Mouse (Mus musculus): ENCODE results near the gene Btf3l4. TPM values are rescaled to one million over a fixed set of nuclear protein-coding genes. Genes with fewer than 3 reads are reported as not detected.

The Btf3l4 gene
- polyA plus RNA-seq, 1 experiment from 2014 or later = 136 TPM

- Histone ChIP-seq H3K4me3 (replicated peaks) (no peak overlapping the region), H3K9me3 (no peaks in the 10 kb centered on the region), H3K4me1 (replicated peaks) (no peaks in the 10 kb centered on the region), H3K27me3 (replicated peaks) (no peaks in the 10 kb centered on the region), H3K27ac (no peak overlapping the region), H3K9ac (no peak overlapping the region), H3K4me2 (replicated peaks) (no peak overlapping the region), H3K36me3 (no peaks in the 10 kb centered on the region)
- no peak for ATAC-seq
- WGBS = 80% methylated on average over 2 of the region's 2 CpGs
Observed at GRCm38 (mm10) chr4:108803535-108803934, 29.9 kb downstream of the Btf3l4 start.

GRCm38 (mm10) chr4:108798083-108798830 is 35.2 kb downstream of the Btf3l4 start:
- no peaks in the 10 kb centered on the region for H3K4me1 ChIP-seq (replicated peaks)
- H3K4me2 ChIP-seq (replicated peaks) = no peak overlapping the region
- H3K9ac ChIP-seq = no peak overlapping the region
- H3K27ac ChIP-seq = no peak overlapping the region
- no peaks in the 10 kb centered on the region for H3K27me3 ChIP-seq (replicated peaks)
- H3K36me3 ChIP-seq = no peaks in the 10 kb centered on the region
- WGBS = 53% methylated on average over 2 of the region's 2 CpGs
- ATAC-seq = peak; percentile 55
- no peaks in the 10 kb centered on the region for H3K9me3 ChIP-seq
- no peak overlapping the region for H3K4me3 ChIP-seq (replicated peaks)

GRCm38 (mm10) chr4:108796701-108797100 is 36.7 kb downstream of the Btf3l4 start:
- no peak overlapping the region for H3K4me2 ChIP-seq (replicated peaks)
- ATAC-seq = no peak
- H3K4me1 ChIP-seq (replicated peaks) = no peaks in the 10 kb centered on the region
- WGBS = 52% methylated on average over 4 of the region's 4 CpGs
- H3K36me3 ChIP-seq = no peaks in the 10 kb centered on the region
- no peaks in the 10 kb centered on the region for H3K27me3 ChIP-seq (replicated peaks)
- no peak overlapping the region for H3K9ac ChIP-seq
- H3K9me3 ChIP-seq = no peaks in the 10 kb centered on the region
- H3K4me3 ChIP-seq (replicated peaks) = no peak overlapping the region
- no peak overlapping the region for H3K27ac ChIP-seq

DNA sequence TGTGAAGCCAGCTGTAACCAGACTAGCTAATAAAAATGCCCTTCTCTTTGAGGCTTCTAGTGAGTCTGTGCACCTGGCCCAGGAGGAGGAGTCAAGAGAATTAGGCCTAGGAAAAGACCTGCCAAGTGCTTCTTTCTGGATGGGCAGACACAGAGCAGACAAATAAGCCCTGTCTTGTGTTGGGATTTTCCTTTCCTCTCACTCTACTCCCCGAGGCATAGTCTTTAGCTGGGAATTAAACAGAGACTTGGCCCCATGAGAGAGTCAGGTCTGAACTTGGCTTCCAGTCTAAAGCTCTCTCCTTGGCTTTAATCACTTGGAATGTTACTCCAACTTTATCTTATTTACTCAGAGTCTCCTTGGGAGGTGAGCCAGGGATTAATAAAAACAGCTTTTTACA is 39.5 kb downstream of the Btf3l4 start:
- no peak overlapping the region for H3K9ac ChIP-seq
- H3K4me2 ChIP-seq (replicated peaks) = no peak overlapping the region
- no peak overlapping the region for H3K4me3 ChIP-seq (replicated peaks)
- H3K27ac ChIP-seq = no peak overlapping the region
- no peaks in the 10 kb centered on the region for H3K36me3 ChIP-seq
- no peaks in the 10 kb centered on the region for H3K4me1 ChIP-seq (replicated peaks)
- H3K27me3 ChIP-seq (replicated peaks) = no peaks in the 10 kb centered on the region
- no peaks in the 10 kb centered on the region for H3K9me3 ChIP-seq
- WGBS = 38% methylated on average over 1 of the region's 1 CpGs
- no peak for ATAC-seq

DNA sequence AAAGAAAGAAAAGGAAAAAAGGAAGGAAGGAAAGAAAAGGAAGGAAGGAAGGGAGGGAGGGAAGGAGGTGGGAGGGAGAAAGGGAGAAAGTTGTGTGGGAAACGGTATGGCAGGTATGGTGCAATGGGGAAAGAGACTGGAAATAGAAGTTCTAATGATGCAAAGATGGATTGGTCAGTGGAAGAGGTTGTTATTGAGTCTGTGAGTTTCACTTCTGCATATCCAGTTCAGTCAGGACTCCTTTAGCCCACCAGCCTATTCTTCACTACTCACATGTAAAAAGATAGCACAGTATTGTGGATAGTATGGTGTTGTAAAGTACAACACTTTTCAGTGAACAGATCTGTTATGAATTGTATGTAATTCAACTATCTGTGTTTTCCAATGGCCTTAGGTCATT is 42.9 kb downstream of the Btf3l4 start:
- H3K9me3 ChIP-seq = no peaks in the 10 kb centered on the region
- no peak for ATAC-seq
- WGBS = 82% methylated on average over 1 of the region's 1 CpGs
- no peaks in the 10 kb centered on the region for H3K4me1 ChIP-seq (replicated peaks)
- H3K9ac ChIP-seq = no peak overlapping the region
- no peaks in the 10 kb centered on the region for H3K36me3 ChIP-seq
- H3K27me3 ChIP-seq (replicated peaks) = no peaks in the 10 kb centered on the region
- H3K27ac ChIP-seq = no peak overlapping the region
- no peak overlapping the region for H3K4me2 ChIP-seq (replicated peaks)
- no peak overlapping the region for H3K4me3 ChIP-seq (replicated peaks)

DNA sequence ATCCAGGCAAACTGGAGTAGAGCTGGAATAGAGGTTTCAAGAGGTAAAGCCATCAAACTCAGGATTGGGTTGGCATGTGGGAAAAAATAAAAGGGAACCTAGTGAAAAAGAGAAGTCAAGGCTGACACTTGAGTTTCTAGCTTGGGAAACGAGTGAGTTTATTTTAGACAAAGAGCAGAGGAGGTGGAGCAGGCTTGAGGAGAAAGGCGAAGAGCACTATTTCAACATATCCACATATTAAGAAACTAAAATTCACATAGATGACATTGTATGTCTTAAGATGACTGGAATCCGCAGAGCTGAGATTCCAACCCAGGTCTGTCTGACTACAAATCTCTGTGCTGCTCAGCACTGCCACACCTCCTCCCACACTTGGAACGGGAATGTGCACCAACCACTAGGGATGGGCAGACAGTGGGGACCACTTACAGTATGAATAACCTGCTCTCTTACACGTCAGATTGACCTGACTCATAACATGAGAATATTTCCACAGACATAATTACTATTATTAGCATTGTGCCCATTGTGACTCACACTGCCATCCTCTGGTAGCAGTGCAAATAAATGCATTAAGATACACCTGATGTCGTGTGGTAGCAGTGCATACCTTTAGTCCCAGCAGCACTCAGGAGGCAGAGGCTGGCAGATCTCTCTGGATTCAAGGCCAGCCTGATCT is 44.0 kb downstream of the Btf3l4 start:
- H3K27me3 ChIP-seq (replicated peaks) = no peaks in the 10 kb centered on the region

DNA sequence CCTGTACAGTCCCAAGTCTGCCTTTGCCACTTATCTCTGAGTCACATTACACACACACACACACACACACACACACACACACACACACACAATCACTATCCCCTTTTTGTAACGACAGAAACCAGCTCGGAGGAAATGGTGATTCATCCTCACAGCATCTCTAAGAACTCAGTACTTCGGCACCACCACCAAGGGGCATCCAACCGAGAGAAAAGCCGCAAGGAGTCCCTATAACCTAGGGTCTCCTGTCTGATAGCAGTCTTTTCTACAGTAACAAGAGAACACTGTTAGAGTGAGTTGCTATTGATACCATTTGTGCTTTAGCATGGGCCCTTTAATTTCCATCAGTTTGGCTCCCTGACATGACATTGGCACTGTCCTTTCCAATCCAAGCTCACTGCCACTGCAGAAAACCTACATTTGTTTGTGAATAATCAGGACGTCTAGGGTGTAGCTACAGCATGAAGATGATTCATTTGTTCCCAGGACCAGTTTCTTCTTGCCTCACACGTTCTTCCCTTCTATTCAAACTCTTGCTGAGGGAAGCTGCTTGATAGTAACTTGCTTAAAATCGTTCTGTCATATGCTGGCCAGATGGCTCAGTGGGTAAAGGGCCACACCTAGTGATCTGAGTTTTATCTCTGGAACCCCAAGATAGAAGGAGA is 50.9 kb downstream of the Btf3l4 start:
- Histone ChIP-seq H3K9me3 (no peaks in the 10 kb centered on the region), H3K4me2 (replicated peaks) (no peak overlapping the region), H3K9ac (no peak overlapping the region), H3K4me1 (replicated peaks) (no peaks in the 10 kb centered on the region), H3K27ac (no peak overlapping the region), H3K4me3 (replicated peaks) (no peak overlapping the region), H3K27me3 (replicated peaks) (no peaks in the 10 kb centered on the region), H3K36me3 (no peaks in the 10 kb centered on the region)
- 46% methylated on average over 8 of the region's 8 CpGs for WGBS
- ATAC-seq = no peak

More for the DNA sequence above, 44.0 kb downstream of the Btf3l4 start:
- H3K4me2 ChIP-seq (replicated peaks) = no peak overlapping the region
- no peaks in the 10 kb centered on the region for H3K9me3 ChIP-seq
- ATAC-seq = no peak
- H3K36me3 ChIP-seq = no peaks in the 10 kb centered on the region
- no peaks in the 10 kb centered on the region for H3K4me1 ChIP-seq (replicated peaks)
- no peak overlapping the region for H3K27ac ChIP-seq
- no peak overlapping the region for H3K9ac ChIP-seq
- H3K4me3 ChIP-seq (replicated peaks) = no peak overlapping the region
- WGBS = 72% methylated on average over 6 of the region's 6 CpGs

DNA sequence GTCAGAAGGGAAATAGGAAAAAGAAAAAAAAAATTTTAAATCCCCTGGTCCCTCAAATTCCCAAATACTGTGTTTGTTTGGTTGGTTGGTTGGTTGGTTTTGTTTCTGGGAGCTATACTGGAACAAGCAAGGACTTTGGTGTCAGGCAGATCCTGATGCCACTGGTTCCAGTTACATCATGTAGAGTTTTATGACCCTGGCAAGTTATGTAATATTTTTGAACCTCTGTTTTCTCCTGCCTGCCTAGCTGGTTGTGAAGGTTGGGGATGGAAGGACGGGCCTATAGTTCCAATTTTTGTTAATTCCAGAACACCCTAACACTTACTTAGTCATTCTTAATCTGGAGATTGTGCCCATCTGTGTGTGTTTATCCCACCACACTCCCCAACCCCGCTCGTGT is 51.8 kb downstream of the Btf3l4 start:
- 51% methylated on average over 3 of the region's 3 CpGs for WGBS
- Histone ChIP-seq H3K4me2 (replicated peaks) (peak overlapping the region; percentile 75; the same call in 1 of the 2 replicates), H3K9me3 (no peaks in the 10 kb centered on the region), H3K27ac (no peak overlapping the region), H3K4me3 (replicated peaks) (no peak overlapping the region), H3K9ac (no peak overlapping the region), H3K4me1 (replicated peaks) (no peaks in the 10 kb centered on the region), H3K27me3 (replicated peaks) (no peaks in the 10 kb centered on the region), H3K36me3 (no peaks in the 10 kb centered on the region)
- no peak for ATAC-seq

GRCm38 (mm10) chr4:108780864-108781205 is 52.6 kb downstream of the Btf3l4 start:
- Histone ChIP-seq H3K4me2 (replicated peaks) (peak overlapping the region; percentile 75), H3K36me3 (no peaks in the 10 kb centered on the region), H3K4me1 (replicated peaks) (no peaks in the 10 kb centered on the region), H3K9ac (peak overlapping the region; percentile 94), H3K27ac (peak overlapping the region; percentile 97), H3K9me3 (no peaks in the 10 kb centered on the region), H3K4me3 (replicated peaks) (peak overlapping the region; percentile 96), H3K27me3 (replicated peaks) (no peaks in the 10 kb centered on the region)
- 1% methylated on average over 11 of the region's 20 CpGs for WGBS
- no peak for ATAC-seq

DNA sequence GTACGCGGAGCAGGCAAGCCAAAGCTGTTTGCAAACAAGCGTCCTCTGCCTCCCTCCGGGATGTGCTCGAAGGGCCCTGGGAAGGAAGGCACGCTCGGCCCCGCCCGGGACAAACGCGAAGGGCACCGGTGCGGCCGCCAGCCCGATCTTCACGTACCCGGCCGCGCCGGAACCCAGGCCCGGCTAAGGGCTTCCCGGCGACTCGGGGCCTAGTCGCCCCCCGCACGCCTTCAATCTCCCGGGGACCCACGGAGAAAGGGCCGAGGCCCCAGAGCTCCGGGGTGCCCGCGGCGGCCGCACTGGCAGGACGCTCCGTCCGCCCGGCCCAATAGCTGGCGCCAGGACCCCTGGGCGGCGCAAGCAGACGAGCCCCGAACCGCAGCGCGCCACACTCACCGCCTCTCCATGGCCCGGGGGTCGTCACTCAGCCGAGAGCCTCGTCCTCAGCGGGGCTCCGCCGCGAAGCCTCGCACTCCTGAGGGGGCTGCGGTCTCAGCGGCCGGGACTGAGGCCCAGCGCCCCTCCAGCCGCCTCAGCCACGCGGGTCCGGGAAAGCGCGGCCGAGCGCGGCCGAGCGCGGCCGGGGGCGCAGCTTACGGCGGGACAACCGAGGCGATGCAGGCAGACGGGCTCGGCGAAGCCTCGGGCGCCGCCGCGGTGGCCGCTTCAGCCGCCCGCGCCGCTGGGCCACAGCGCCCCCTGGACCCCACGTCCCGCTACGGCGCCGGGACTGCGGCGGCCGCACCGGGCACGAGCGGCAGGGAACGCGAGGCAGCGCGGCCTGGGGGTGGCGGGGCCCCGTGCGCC is 53.2 kb downstream of the Btf3l4 start, which contains the start of gene Zfyve9:
Gene Zfyve9 (minus strand): TSS at position 742 of the 807 bp plus-strand sequence.
- H3K4me1 ChIP-seq (replicated peaks) = no peaks in the 10 kb centered on the region
- H3K27ac ChIP-seq = peak within 1 kb of the TSS; percentile 97
- no peaks in the 10 kb centered on the region for H3K9me3 ChIP-seq
- ATAC-seq = peak; percentile 96
- H3K4me3 ChIP-seq (replicated peaks) = peak within 1 kb of the TSS; percentile 96
- under 1% methylated on average over 89 of the region's 111 CpGs for WGBS
- H3K4me2 ChIP-seq (replicated peaks) = peak within 1 kb of the TSS; percentile 75
- H3K36me3 ChIP-seq = no peaks in the 10 kb centered on the region
- H3K27me3 ChIP-seq (replicated peaks) = no peaks in the 10 kb centered on the region
- H3K9ac ChIP-seq = peak within 1 kb of the TSS; percentile 94

DNA sequence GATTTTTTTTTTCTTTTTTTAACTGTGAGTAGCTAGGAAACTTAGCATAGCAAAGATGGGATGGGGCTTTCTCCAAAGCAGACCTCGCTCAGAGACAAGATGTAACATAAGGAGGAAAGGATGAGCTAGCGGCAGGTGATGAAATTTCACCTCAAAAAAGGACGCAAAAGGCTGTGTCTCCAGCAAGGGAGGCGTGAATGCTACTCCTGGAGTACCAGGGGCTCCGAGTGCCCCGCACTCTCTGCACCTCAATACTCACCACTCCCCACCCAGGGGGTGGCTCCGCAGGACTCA is 53.7 kb downstream of the Btf3l4 start:
- H3K27me3 ChIP-seq (replicated peaks) = no peaks in the 10 kb centered on the region
- H3K4me1 ChIP-seq (replicated peaks) = no peaks in the 10 kb centered on the region
- H3K4me2 ChIP-seq (replicated peaks) = peak overlapping the region; percentile 75
- 2% methylated on average over 7 of the region's 7 CpGs for WGBS
- H3K9ac ChIP-seq = peak overlapping the region; percentile 94
- no peaks in the 10 kb centered on the region for H3K36me3 ChIP-seq
- H3K4me3 ChIP-seq (replicated peaks) = peak overlapping the region; percentile 96
- no peak for ATAC-seq
- peak overlapping the region; percentile 97 for H3K27ac ChIP-seq
- no peaks in the 10 kb centered on the region for H3K9me3 ChIP-seq

GRCm38 (mm10) chr4:108768527-108768926 is 64.9 kb downstream of the Btf3l4 start:
- ATAC-seq = no peak

More at GRCm38 (mm10) chr4:108768527-108768926, 64.9 kb downstream of the Btf3l4 start:
- Histone ChIP-seq H3K36me3 (no peaks in the 10 kb centered on the region), H3K27me3 (replicated peaks) (no peaks in the 10 kb centered on the region), H3K27ac (no peak overlapping the region), H3K9ac (no peak overlapping the region), H3K4me3 (replicated peaks) (no peak overlapping the region), H3K4me1 (replicated peaks) (no peaks in the 10 kb centered on the region), H3K4me2 (replicated peaks) (no peak overlapping the region), H3K9me3 (no peaks in the 10 kb centered on the region)
